Mouse (Mus musculus): ENCODE results near the gene Grap2. TPM values are rescaled to one million over a fixed set of nuclear protein-coding genes. Genes with fewer than 3 reads are reported as not detected.

Grap2 gene
- total RNA-seq, 2 experiments from 2014 or later = 0.70 to 1.6 TPM

- DNase-seq (ENCODE audit: low spot score in 2 of 2) = no peak
Measured at GRCm38 (mm10) chr15:80598750-80599149, 26.4 kb downstream of the Grap2 start.

DNA sequence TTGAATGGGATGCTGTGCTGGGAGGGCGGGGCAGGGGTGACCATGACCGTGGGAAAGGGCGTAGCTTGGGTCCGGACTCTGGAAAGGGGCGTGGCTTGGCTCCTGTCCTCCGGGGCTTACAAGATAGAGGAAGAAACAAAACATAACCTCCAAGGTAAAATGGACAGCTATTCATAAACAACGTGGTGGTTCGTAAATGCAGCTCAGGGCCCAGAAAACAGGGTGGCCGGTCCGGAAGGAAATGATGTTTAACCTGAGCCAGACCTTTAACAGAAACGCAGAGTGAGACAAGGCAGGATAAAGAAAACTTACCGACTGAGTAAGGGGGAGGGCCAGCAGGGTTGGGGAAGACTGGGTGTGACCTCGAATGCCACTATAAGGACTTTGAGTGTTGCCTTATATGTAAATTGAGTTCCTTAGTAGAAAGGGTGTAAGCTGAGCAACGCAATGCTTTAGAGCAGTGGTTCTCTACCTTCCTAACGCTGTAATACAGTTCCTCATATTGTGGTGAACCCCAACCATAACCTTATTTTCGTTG lies 26.9 kb downstream of the Grap2 start:
- DNase-seq (ENCODE audit: low spot score in 2 of 2) = peak; percentile 14 to 27

DNA sequence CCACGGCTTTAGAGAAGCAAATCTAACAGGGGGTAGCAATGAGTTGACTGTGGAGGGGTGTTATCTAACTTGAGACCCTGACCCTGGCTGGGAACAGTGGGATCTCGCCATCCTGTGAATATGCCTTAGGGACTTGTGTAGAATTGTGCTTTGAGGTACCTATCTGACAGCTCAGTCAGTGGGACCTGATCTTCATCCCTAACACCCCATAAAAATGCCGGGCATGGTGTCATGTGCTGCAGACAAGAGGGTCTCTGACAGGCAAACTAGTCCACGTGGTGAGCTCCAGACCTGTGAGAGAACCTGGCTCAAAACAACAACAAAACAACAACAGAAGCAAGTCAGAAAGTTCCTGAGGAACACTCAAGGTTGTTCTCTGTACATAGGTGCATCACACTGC lies 27.4 kb downstream of the Grap2 start:
- DNase-seq (ENCODE audit: low spot score in 2 of 2) = no peak

- no peak for DNase-seq (ENCODE audit: low spot score in 2 of 2)
Measured at GRCm38 (mm10) chr15:80601456-80601855, 29.1 kb downstream of the Grap2 start.

DNA sequence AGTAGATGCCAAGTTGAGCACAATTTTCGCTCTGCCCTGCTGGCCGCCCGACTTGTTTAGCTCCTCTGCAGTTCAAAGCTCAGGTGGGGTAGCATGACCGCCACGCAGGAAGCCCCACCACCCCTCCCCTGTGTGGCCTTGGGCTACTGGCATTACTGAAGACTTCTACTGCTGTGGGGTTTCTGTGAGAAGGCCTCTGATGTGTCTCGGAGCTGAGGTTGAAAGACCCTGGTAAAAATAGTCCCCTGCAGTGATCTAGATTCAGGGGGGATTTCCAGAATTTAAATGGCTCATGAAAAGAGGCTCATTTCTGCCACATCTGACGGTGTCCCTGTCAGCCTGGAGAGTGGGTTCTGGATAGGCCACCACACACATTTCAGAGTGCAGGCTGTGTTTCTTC lies 30.1 kb downstream of the Grap2 start:
- no peak for DNase-seq (ENCODE audit: low spot score in 2 of 2)

DNA sequence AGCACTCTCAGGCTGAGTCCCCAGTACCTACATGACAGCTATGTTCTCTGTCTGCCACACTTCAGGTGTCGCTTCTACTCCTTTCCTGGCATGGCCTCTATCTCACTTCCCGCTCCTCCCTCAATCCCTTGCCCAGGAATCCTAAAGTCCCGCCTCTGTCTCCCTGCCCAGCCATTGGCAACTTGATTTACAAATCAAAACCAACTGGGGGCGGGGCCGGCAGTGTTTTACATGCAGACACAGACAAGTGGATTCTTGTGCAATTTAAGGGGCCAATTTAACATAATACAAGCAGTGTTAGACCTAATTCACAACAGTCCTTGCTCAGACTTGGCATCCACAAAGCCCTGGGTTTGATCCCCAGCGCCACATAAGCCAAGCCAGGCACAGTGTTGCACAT lies 31.6 kb downstream of the Grap2 start:
- no peak for DNase-seq (ENCODE audit: low spot score in 2 of 2)

DNA sequence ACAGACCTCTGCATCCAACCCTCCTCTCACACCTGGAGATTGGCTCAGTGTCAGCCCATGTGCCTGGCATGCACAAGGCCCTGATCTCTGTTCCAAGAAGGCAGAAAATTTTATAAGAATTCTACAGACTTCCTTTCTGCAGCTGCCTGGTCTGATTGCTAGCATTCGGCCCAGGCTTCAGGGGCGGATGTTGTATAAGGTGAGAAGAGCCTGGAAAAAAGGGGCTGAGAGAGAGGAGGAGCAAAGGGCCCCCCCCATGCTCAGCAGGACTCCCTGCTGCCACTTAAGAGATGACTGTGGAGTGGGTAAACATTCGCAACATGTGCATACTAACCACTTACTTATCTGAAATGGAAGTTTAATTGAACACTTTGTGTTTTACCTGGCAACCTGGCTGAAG lies 35.6 kb downstream of the Grap2 start:
- no peak for DNase-seq (ENCODE audit: low spot score in 2 of 2)

- no peak for DNase-seq (ENCODE audit: low spot score in 2 of 2)
Measured at GRCm38 (mm10) chr15:80610335-80610734, 37.9 kb downstream of the Grap2 start.

GRCm38 (mm10) chr15:80611478-80611877 lies 39.1 kb downstream of the Grap2 start:
- no peak for DNase-seq (ENCODE audit: low spot score in 2 of 2)

DNA sequence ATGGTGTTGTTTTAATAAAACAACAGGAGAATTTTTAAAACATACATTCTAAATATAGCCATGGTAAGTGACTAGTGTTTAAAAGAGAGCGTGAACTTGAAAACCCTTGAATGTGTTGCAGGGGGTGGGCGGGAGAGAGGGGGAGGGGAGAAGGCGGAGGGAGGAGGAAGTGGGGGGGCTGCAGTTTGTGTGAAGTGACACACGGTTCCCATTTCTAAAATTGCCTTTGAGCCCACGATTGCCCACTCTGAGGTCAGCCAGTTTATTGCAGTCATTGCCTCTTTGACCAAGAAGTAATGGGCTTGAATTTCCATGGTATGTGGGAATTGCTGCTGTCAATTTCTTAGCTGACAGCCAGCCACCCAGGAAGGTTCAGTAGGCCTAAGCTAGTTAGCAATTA lies 41.5 kb downstream of the Grap2 start:
- no peak for DNase-seq (ENCODE audit: low spot score in 2 of 2)

GRCm38 (mm10) chr15:80614500-80615289 lies 42.3 kb downstream of the Grap2 start:
- DNase-seq (ENCODE audit: low spot score in 2 of 2) = no peak

DNA sequence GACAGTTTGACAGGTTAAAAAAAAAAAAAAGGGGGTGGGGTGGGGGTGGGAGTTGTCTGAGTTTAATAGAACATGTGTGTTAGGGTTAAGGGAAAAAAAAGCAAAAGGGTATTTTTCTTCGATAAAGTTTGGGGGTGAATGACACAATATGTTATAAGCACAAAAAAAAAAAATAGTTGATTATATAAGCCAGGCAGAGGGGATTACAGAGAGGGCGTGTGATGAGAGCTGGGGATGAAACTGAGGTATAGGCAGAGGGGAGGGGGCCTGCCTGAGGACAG lies 42.8 kb downstream of the Grap2 start:
- DNase-seq (ENCODE audit: low spot score in 2 of 2) = no peak

- DNase-seq (ENCODE audit: low spot score in 2 of 2) = no peak
Measured at GRCm38 (mm10) chr15:80615636-80616383, 43.4 kb downstream of the Grap2 start.

DNA sequence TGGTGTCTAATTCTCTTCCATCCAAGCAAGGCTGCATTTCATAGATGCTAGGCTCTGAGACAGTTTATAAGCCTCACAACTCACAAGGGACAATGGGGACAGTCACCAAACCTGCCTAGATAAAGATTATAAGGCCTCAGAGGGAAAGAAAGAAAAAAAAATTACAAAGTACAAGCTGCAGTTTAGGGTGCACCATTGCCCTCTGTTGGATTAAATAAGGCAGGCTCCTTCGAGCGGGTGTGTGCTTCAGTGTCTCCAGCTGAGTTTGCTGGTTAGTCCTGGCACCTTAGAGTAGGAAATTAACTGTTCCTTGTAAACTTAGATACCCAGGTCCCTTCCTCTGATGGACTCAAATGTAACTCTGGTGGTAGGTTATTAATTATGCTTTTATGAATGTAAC lies 45.4 kb downstream of the Grap2 start:
- DNase-seq (ENCODE audit: low spot score in 2 of 2) = no peak

DNA sequence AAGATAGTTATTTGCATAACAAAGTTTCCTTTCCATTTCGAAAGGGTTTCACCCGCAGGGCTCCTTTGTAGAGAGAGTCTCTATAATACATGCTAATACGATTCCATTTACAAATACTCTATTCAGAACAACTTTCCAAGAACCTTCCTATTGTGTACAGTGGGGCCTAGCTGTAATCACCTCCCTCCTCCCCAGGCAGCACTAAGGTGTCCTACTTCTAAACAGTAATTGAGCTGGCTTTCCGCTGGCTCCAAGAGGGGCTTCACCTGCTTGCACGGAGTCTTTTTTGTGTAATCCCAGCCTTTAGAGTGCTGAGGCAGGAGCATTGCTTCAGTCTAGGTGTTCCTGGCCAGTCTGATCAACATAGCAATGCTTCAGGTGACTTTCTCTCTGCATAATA lies 46.8 kb downstream of the Grap2 start:
- no peak for DNase-seq (ENCODE audit: low spot score in 2 of 2)

GRCm38 (mm10) chr15:80619786-80620185 lies 47.4 kb downstream of the Grap2 start:
- no peak for DNase-seq (ENCODE audit: low spot score in 2 of 2)

DNA sequence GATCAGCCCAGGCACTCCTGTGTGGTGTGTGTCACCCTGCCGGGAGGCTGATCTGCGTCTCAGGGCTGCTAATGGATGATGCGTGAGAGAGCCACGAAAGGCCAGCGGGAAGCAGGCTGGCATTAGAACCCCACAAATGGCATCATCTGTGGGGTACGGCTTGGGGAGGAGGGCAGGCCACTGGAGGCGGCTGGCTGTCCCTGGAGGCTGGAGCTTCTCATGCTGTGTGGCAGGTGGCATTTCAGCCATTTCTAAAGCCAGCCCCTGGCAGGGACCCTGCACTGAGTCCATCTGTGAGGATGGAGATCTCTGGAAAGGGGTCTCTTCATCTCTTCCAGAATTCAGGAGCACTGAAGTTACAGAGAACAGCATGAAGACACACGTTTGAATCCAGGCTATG lies 48.0 kb downstream of the Grap2 start:
- no peak for DNase-seq (ENCODE audit: low spot score in 2 of 2)

DNA sequence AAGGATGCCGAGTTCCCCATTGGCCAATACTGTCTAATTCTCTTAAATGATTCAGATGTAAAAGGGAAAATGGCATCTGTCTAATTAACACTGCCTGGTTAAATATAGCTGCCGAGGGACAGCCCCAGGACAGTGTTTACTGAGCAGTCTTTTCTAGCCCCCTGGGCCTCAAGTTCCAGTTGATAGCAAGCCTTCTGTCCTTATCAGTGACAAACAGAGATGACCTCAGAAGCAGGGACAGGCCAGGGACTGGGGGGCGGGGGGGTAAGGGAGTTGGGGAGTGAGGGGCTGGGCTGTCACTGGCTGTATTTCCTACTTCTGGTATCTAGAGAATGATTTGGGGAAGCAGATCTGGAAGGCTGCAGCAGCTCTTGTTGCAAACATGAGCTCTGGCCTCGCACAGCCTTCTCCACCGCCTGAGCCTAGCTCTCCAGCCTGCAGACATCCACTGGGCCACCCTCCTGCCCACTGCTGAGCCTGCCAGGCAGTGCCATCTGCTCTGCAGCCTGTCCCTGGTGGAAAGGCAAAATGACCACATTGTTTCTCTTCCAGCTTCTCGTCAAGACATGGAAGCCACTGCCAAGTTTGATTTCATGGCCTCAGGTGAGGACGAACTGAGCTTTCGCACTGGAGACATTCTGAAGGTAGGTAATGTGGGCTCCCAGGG lies 50.9 kb downstream of the Grap2 start:
- DNase-seq (ENCODE audit: low spot score in 2 of 2) = no peak

DNA sequence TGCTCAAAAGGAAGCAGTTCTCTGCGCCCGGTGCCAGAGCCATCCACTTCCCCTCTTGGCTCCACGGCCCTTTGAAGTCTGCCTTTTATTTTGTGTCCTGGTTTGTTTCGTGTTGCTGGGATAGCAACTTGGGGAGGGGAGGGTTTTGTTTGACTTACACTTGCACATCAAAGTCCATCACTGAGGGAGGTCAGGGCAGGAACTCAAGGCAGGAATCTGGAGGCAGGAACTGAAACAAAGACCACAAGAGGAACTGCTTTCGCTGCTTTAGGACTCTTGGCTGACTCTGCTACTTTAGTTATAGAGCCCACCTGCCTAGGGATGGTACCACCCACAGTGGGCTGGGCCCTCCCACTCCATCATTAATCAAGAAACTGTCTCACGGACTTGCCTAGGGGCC lies 54.1 kb downstream of the Grap2 start:
- no peak for DNase-seq (ENCODE audit: low spot score in 2 of 2)

DNA sequence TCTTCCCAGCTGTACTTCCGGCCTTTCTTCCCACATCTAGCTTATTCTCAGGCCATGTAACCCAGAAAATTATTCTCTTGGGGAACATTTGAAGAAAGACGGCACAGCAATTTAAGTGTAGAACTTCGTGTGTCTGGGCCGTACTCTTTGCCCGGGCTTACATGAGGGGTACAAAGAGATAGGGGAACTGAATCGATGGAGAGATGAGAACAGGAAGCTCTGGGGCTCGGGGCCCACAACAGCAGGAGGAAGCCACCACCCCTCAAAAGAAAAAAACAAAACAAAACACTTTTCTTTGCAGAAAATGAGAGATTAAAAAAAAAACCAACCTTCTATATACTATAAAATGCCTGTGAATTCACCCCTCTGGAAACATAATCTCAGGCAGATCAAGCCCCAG lies 57.8 kb downstream of the Grap2 start:
- DNase-seq (ENCODE audit: low spot score in 2 of 2) = no peak

GRCm38 (mm10) chr15:80630711-80631110 lies 58.3 kb downstream of the Grap2 start:
- no peak for DNase-seq (ENCODE audit: low spot score in 2 of 2)

- DNase-seq (ENCODE audit: low spot score in 2 of 2) = no peak
Measured at GRCm38 (mm10) chr15:80631311-80631710, 58.9 kb downstream of the Grap2 start.

All from adrenal gland, adult 18-20 months (tissue).